Mouse (Mus musculus): ENCODE data around the gene Pdlim7. TPM values are rescaled to one million over a fixed set of nuclear protein-coding genes. Genes with fewer than 3 reads are reported as not detected.

Pdlim7 gene
- total and polyA plus RNA-seq, 3 experiments, result 46.9 to 98.2 (median 54.0) TPM

GRCm38 (mm10) chr13:55487578-55488498 lies 25.6 kb downstream of the Pdlim7 start, which contains the start of gene Dbn1:
Gene Dbn1 (minus strand): TSS chr13:55488111.
- Histone ChIP-seq H3K9ac (ENCODE audit: low read depth, low read length) (peak within 1 kb of the TSS; percentile 86), H3K79me2 (replicated peaks; ENCODE audit: control insufficient read depth, insufficient read depth, low read length) (no peaks in the 10 kb centered on the region), H3K4me3 (peak within 1 kb of the TSS; percentile 73), H3K36me3 (ENCODE audit: control insufficient read depth, insufficient read depth, low read length) (no peaks in the 10 kb centered on the region), H3K4me1 (ENCODE audit: control insufficient read depth, insufficient read depth, low read length) (peaks cover 2% of the 10 kb centered on the region), H3K27ac (peak within 1 kb of the TSS; percentile 68), H3K27me3 (ENCODE audit: control insufficient read depth, insufficient read depth, low read length) (no peaks in the 10 kb centered on the region)
- WGBS, result 2% methylated on average over 59 of the region's 83 CpGs
- DNase-seq, result peak; percentile 59 to 64
- intact Hi-C loops (cut with DNase I), result loop anchor here (2.0 kb wide), 1 partner anchor 23 kb away; no protein-coding TSS in a partner anchor
- TF ChIP-seq CTCF (IDR thresholded peaks at IDR 0.05), result no peak
- TF ChIP-seq EP300 (IDR thresholded peaks at IDR 0.05; ENCODE audit: insufficient read depth, low read depth, low read length), result no peak
- no peak for TF ChIP-seq POLR2A (IDR thresholded peaks at IDR 0.05; ENCODE audit: insufficient read depth, low read depth, low read length)

- H3K9ac ChIP-seq (ENCODE audit: low read depth, low read length), result peak overlapping the region; percentile 61
- intact Hi-C loops (cut with DNase I), result no loop called here
- 2% methylated on average over 28 of the region's 29 CpGs for WGBS
- H3K27ac ChIP-seq, result peak overlapping the region; percentile 68
- H3K4me3 ChIP-seq, result peak overlapping the region; percentile 73
- H3K36me3 ChIP-seq (ENCODE audit: control insufficient read depth, insufficient read depth, low read length), result no peaks in the 10 kb centered on the region
- H3K27me3 ChIP-seq (ENCODE audit: control insufficient read depth, insufficient read depth, low read length), result no peaks in the 10 kb centered on the region
- no peak for TF ChIP-seq CTCF (IDR thresholded peaks at IDR 0.05)
- TF ChIP-seq EP300 (IDR thresholded peaks at IDR 0.05; ENCODE audit: insufficient read depth, low read depth, low read length), result no peak
- no peak for TF ChIP-seq POLR2A (IDR thresholded peaks at IDR 0.05; ENCODE audit: insufficient read depth, low read depth, low read length)
- no peaks in the 10 kb centered on the region for H3K79me2 ChIP-seq (replicated peaks; ENCODE audit: control insufficient read depth, insufficient read depth, low read length)
- peaks cover 2% of the 10 kb centered on the region for H3K4me1 ChIP-seq (ENCODE audit: control insufficient read depth, insufficient read depth, low read length)
- peak; percentile 45 to 65 for DNase-seq
Observed at GRCm38 (mm10) chr13:55486916-55487577, 26.4 kb downstream of the Pdlim7 start.

- Histone ChIP-seq H3K4me3 (no peak overlapping the region; the same call in 1 of the 2 replicates), H3K27me3 (ENCODE audit: control insufficient read depth, insufficient read depth, low read length) (no peaks in the 10 kb centered on the region), H3K79me2 (replicated peaks; ENCODE audit: control insufficient read depth, insufficient read depth, low read length) (no peaks in the 10 kb centered on the region), H3K9ac (ENCODE audit: low read depth, low read length) (no peak overlapping the region), H3K36me3 (ENCODE audit: control insufficient read depth, insufficient read depth, low read length) (no peaks in the 10 kb centered on the region), H3K27ac (no peak overlapping the region; the same call in none of the 2 replicates), H3K4me1 (ENCODE audit: control insufficient read depth, insufficient read depth, low read length) (peaks cover 2% of the 10 kb centered on the region)
- WGBS, result 35% methylated on average over 14 of the region's 14 CpGs
- TF ChIP-seq CTCF (IDR thresholded peaks at IDR 0.05), result 0 out of 2 replicates have a peak, but pooled peaks have one; percentile 14
- no peak for TF ChIP-seq POLR2A (IDR thresholded peaks at IDR 0.05; ENCODE audit: insufficient read depth, low read depth, low read length)
- intact Hi-C loops (cut with DNase I), result no loop called here
- peak; percentile 32 to 55 for DNase-seq
Observed at GRCm38 (mm10) chr13:55486029-55486794, 27.3 kb downstream of the Pdlim7 start.

GRCm38 (mm10) chr13:55484520-55485088 lies 28.9 kb downstream of the Pdlim7 start:
- Histone ChIP-seq H3K27ac (no peak overlapping the region), H3K79me2 (replicated peaks; ENCODE audit: control insufficient read depth, insufficient read depth, low read length) (no peaks in the 10 kb centered on the region), H3K4me3 (no peak overlapping the region), H3K9ac (ENCODE audit: low read depth, low read length) (no peak overlapping the region), H3K4me1 (ENCODE audit: control insufficient read depth, insufficient read depth, low read length) (peaks cover 2% of the 10 kb centered on the region), H3K27me3 (ENCODE audit: control insufficient read depth, insufficient read depth, low read length) (no peaks in the 10 kb centered on the region), H3K36me3 (ENCODE audit: control insufficient read depth, insufficient read depth, low read length) (no peaks in the 10 kb centered on the region)
- intact Hi-C loops (cut with DNase I), result no loop called here
- TF ChIP-seq POLR2A (IDR thresholded peaks at IDR 0.05; ENCODE audit: insufficient read depth, low read depth, low read length) (no peak), CTCF (IDR thresholded peaks at IDR 0.05) (no peak), EP300 (IDR thresholded peaks at IDR 0.05; ENCODE audit: insufficient read depth, low read depth, low read length) (no peak)
- 59% methylated on average over 7 of the region's 7 CpGs for WGBS
- DNase-seq, result no peak

- intact Hi-C loops (cut with DNase I), result no loop called here
- 47% methylated on average over 15 of the region's 15 CpGs for whole genome bisulfite sequencing
- no peak for TF ChIP-seq EP300 (IDR thresholded peaks at IDR 0.05; ENCODE audit: insufficient read depth, low read depth, low read length)
- TF ChIP-seq CTCF (IDR thresholded peaks at IDR 0.05), result no peak
- no peak for TF ChIP-seq POLR2A (IDR thresholded peaks at IDR 0.05; ENCODE audit: insufficient read depth, low read depth, low read length)
- H3K4me1 ChIP-seq (ENCODE audit: control insufficient read depth, insufficient read depth, low read length), result peaks cover 5% of the 10 kb centered on the region
- H3K9ac ChIP-seq (ENCODE audit: low read depth, low read length), result no peak overlapping the region
- H3K27me3 ChIP-seq (ENCODE audit: control insufficient read depth, insufficient read depth, low read length), result no peaks in the 10 kb centered on the region
- H3K79me2 ChIP-seq (replicated peaks; ENCODE audit: control insufficient read depth, insufficient read depth, low read length), result no peaks in the 10 kb centered on the region
- no peak overlapping the region for H3K27ac ChIP-seq
- peak in 1 of 2 experiments; percentile 30 for DNase-seq
- no peak overlapping the region for H3K4me3 ChIP-seq
- H3K36me3 ChIP-seq (ENCODE audit: control insufficient read depth, insufficient read depth, low read length), result no peaks in the 10 kb centered on the region
Observed at GRCm38 (mm10) chr13:55483593-55483992, 29.9 kb downstream of the Pdlim7 start.

All from heart, adult 2 months (tissue).